ENCODE assay signal across 9 mouse cellular contexts in the genomic region with DNA sequence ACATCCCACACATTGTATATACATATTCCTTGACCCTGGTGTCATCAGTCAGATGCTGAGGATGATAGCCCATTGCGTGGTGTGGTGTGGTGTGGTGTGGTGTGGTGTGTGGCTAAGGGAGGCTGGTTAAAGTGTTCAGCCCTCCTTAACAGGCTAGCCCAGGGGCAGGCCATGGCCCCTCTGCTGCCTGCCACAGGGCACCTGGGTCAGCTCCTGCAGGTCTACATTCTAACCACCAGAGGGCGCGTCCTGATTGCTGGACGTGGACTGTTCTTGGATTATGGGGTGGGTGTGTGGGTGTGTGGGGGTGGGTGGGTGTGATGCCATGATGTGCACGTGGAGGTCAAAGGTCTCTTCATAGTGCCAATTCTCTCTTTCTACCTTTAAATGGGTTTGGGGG. TPM values are rescaled to one million over a fixed set of nuclear protein-coding genes. Genes with fewer than 3 reads are reported as not detected.
A peak's percentile ranks its signal among the peaks of the same experiment; 100 is the strongest.
DNase-seq lines count a peak whose midpoint lies in the region; ATAC-seq and TF ChIP-seq lines count a peak whose summit lies in the region.
"Had no signal": no experiment of that assay in that cellular context is flagged by ENCODE, and none has a peak within 500 bp of the region (broad histone marks: within the 10 kb centered on the region; RNA-seq: fewer than 3 reads in every experiment).

No protein-coding gene starts in this region.

- no peak overlapping the region for H3K27ac ChIP-seq in embryonic facial prominence, embryonic 11.5 days (replicated peaks; ENCODE audit: low read depth, low read length)
- H3K27ac ChIP-seq in kidney, postnatal 0 days: no peak overlapping the region

- no peak overlapping the region for H3K9ac ChIP-seq in embryonic facial prominence, embryonic 11.5 days (replicated peaks; ENCODE audit: low read length)
- no peak overlapping the region for H3K9ac ChIP-seq in kidney, postnatal 0 days (ENCODE audit: low read depth, low read length)

- no peak overlapping the region for H3K4me3 ChIP-seq in embryonic facial prominence, embryonic 11.5 days (ENCODE audit: low read depth, low read length)
- no peak overlapping the region for H3K4me3 ChIP-seq in kidney, postnatal 0 days (replicated peaks; ENCODE audit: low read depth, low read length)

- 7% methylated on average over 5 of the region's 5 CpGs for WGBS in embryonic facial prominence, embryonic 11.5 days
- WGBS in kidney, postnatal 0 days: 8% methylated on average over 5 of the region's 5 CpGs

- peak; percentile 85 for TF ChIP-seq CTCF in kidney, postnatal 0 days (IDR thresholded peaks at IDR 0.05; ENCODE audit: low read depth)

- no peaks in the 10 kb centered on the region for H3K27me3 ChIP-seq in embryonic facial prominence, embryonic 11.5 days (ENCODE audit: control insufficient read depth, insufficient read depth, low read length)
- H3K27me3 ChIP-seq in kidney, postnatal 0 days (ENCODE audit: insufficient read depth, low read length): no peaks in the 10 kb centered on the region
- H3K27me3 ChIP-seq: Patski had no signal

- no peak overlapping the region for H3K4me2 ChIP-seq in embryonic facial prominence, embryonic 11.5 days (ENCODE audit: low read depth, low read length)
- H3K4me2 ChIP-seq in kidney, postnatal 0 days (ENCODE audit: low read length): no peak overlapping the region

- no peaks in the 10 kb centered on the region for H3K9me3 ChIP-seq in embryonic facial prominence, embryonic 11.5 days (replicated peaks; ENCODE audit: control insufficient read depth, low read length)
- no peaks in the 10 kb centered on the region for H3K9me3 ChIP-seq in kidney, postnatal 0 days (replicated peaks; ENCODE audit: low read length)

- H3K36me3 ChIP-seq in embryonic facial prominence, embryonic 11.5 days (replicated peaks; ENCODE audit: control insufficient read depth, insufficient read depth, low read depth, low read length): no peaks in the 10 kb centered on the region
- no peaks in the 10 kb centered on the region for H3K36me3 ChIP-seq in kidney, postnatal 0 days (ENCODE audit: insufficient read depth, low read length)

- peak; percentile 70; the same call in 1 of the 2 replicates for ATAC-seq in embryonic facial prominence, embryonic 11.5 days (replicated peaks; ENCODE audit: insufficient number of reproducible peaks, low FRiP score, low TSS enrichment, low read depth)
- peak; percentile 69; the same call in 1 of the 2 replicates for ATAC-seq in kidney, postnatal 0 days (replicated peaks; ENCODE audit: low FRiP score, low read depth)
- ATAC-seq: Patski had no signal

- no peaks in the 10 kb centered on the region for H3K4me1 ChIP-seq in embryonic facial prominence, embryonic 11.5 days (ENCODE audit: control insufficient read depth, insufficient read depth, low read length)
- peaks cover 1% of the 10 kb centered on the region; the same call in 1 of the 2 replicates for H3K4me1 ChIP-seq in kidney, postnatal 0 days (replicated peaks; ENCODE audit: insufficient read depth, low read length)

- peak; percentile 52 for DNase-seq in adrenal gland, adult 2 months
- DNase-seq in adrenal gland, postnatal 4 days (ENCODE audit: low spot score in 2 of 2): no peak
- DNase-seq in spleen, adult 12 weeks (ENCODE audit: low spot score): peak; percentile 12
- no peak for DNase-seq in spleen, postnatal 36 days (ENCODE audit: low spot score in 2 of 2)
- DNase-seq in embryonic facial prominence, embryonic 11.5 days (ENCODE audit: low spot score): peak; percentile 72
- peak; percentile 52 for DNase-seq in kidney, postnatal 0 days (ENCODE audit: low spot score)
- DNase-seq in mesoderm, embryonic 11.5 days (ENCODE audit: low read depth, low spot score): peak; percentile 72
- DNase-seq in frontal cortex, postnatal 36 days (ENCODE audit: low spot score in 2 of 2): no peak

RNA-seq across cellular contexts. Expression of a gene that starts 18.8 kb away (rescaled TPM):
- total RNA-seq in adrenal gland, adult 2 months (2021): 1 to 10 TPM in 1 of 2 experiments, under 1 TPM in 1; 0.35 to 1.1 TPM
- polyA plus RNA-seq in adrenal gland, adult 2 months (2012; rRNA removed): 0.35 and 0.77 TPM in 2 replicates
- 1 to 10 TPM; 1.9 to 3.6 TPM for total RNA-seq in adrenal gland, postnatal 4 days (2021)
- not detected in 2 replicates for polyA plus RNA-seq in embryonic facial prominence, embryonic 11.5 days (2014; fragmentation: Nextera tagmentation; extraction: Ambion mirVana)
- 23.5 and 24.3 TPM in 2 replicates for polyA plus RNA-seq in kidney, postnatal 0 days (2015; fragmentation: Nextera tagmentation; extraction: Ambion mirVana)

RNA-seq across cellular contexts. Expression of a gene that starts 25.1 kb away (rescaled TPM):
- total RNA-seq in adrenal gland, adult 2 months (2021): under 1 TPM; 0.31 to 0.37 TPM
- 0.12 and 0.38 TPM in 2 replicates for polyA plus RNA-seq in adrenal gland, adult 2 months (2012; rRNA removed)
- total RNA-seq in adrenal gland, postnatal 4 days (2021): 1 to 10 TPM in 1 of 2 experiments, under 1 TPM in 1; 0.53 to 1.0 TPM
- polyA plus RNA-seq in embryonic facial prominence, embryonic 11.5 days (2014; fragmentation: Nextera tagmentation; extraction: Ambion mirVana): 0.06 and 0.15 TPM in 2 replicates
- 0.09 and 0.12 TPM in 2 replicates for polyA plus RNA-seq in kidney, postnatal 0 days (2015; fragmentation: Nextera tagmentation; extraction: Ambion mirVana)

RNA-seq across cellular contexts. Expression of a gene that starts 37.0 kb away (rescaled TPM):
- total RNA-seq in adrenal gland, adult 2 months (2021): 100 to 1,000 TPM; 151 to 216 TPM
- 398 and 460 TPM in 2 replicates for polyA plus RNA-seq in adrenal gland, adult 2 months (2012; rRNA removed)
- 100 to 1,000 TPM; 244 to 280 TPM for total RNA-seq in adrenal gland, postnatal 4 days (2021)
- 301 and 327 TPM in 2 replicates for polyA plus RNA-seq in embryonic facial prominence, embryonic 11.5 days (2014; fragmentation: Nextera tagmentation; extraction: Ambion mirVana)
- polyA plus RNA-seq in kidney, postnatal 0 days (2015; fragmentation: Nextera tagmentation; extraction: Ambion mirVana): 146 and 152 TPM in 2 replicates

RNA-seq across cellular contexts. Expression of a gene that starts 48.8 kb away (rescaled TPM):
- 10 to 100 TPM; 44.5 to 55.8 TPM for total RNA-seq in adrenal gland, adult 2 months (2021)
- 19.4 and 25.9 TPM in 2 replicates for polyA plus RNA-seq in adrenal gland, adult 2 months (2012; rRNA removed)
- 10 to 100 TPM; 56.6 to 62.0 TPM for total RNA-seq in adrenal gland, postnatal 4 days (2021)
- polyA plus RNA-seq in embryonic facial prominence, embryonic 11.5 days (2014; fragmentation: Nextera tagmentation; extraction: Ambion mirVana): 60.4 and 61.6 TPM in 2 replicates
- polyA plus RNA-seq in kidney, postnatal 0 days (2015; fragmentation: Nextera tagmentation; extraction: Ambion mirVana): 52.3 and 53.5 TPM in 2 replicates

Comparison
In these comparisons a context has a peak if more than half of its experiments do, and no peak if none do; other contexts are left out.
1. DNase-seq: peak in adrenal gland, adult 2 months (single experiment), spleen, adult 12 weeks (single experiment), embryonic facial prominence, embryonic 11.5 days (single experiment), kidney, postnatal 0 days (single experiment) and mesoderm, embryonic 11.5 days (single experiment); none in adrenal gland, postnatal 4 days (0 of 2), spleen, postnatal 36 days (0 of 2) and frontal cortex, postnatal 36 days (0 of 2).
2. RNA of a gene that starts 18.8 kb away (polyA plus RNA-seq): 23.5 to 24.3 TPM in kidney, postnatal 0 days; 0.35 to 0.77 TPM in adrenal gland, adult 2 months and not detected in embryonic facial prominence, embryonic 11.5 days; every median in the first group is over 10 times any median in the second.